Mouse (Mus musculus) embryonic facial prominence, embryonic 15.5 days (tissue): ENCODE measurements around the gene Kcna7. TPM values are rescaled to one million over a fixed set of nuclear protein-coding genes. Genes with fewer than 3 reads are reported as not detected.

Experiments used
- ATAC-seq: fragments of 200-750 bp; cut with Nextera tagmentation; 2 replicates; pipeline ENCODE4 v1.8.0; 2017; ENCODE audit warnings: low read depth, moderate TSS enrichment; ENCODE audit not compliant: insufficient number of reproducible peaks, low FRiP score, low TSS enrichment
- H3K27ac ChIP-seq: fragments of 300-500 bp; sonication (generic); replicated peaks from 2 replicates; pipeline ENCODE4 v1.5.1; 2015; ENCODE audit warnings: mild to moderate bottlenecking, inconsistent platforms
- H3K27me3 ChIP-seq: fragments of 300-500 bp; sonication (generic); 2 replicates; pipeline ENCODE4 v1.6.1; 2015; ENCODE audit warnings: inconsistent platforms
- H3K36me3 ChIP-seq: fragments of 300-500 bp; sonication (generic); 2 replicates; pipeline ENCODE4 v1.6.1; 2015; ENCODE audit warnings: mild to moderate bottlenecking, inconsistent platforms
- H3K4me1 ChIP-seq: fragments of 300-500 bp; sonication (generic); 2 replicates; pipeline ENCODE4 v1.6.1; 2015; ENCODE audit warnings: inconsistent platforms
- H3K4me2 ChIP-seq: fragments of 300-500 bp; sonication (generic); replicated peaks from 2 replicates; pipeline ENCODE4 v1.6.1; 2015; ENCODE audit warnings: mild to moderate bottlenecking, inconsistent platforms
- H3K4me3 ChIP-seq: fragments of 300-500 bp; sonication (generic); replicated peaks from 2 replicates; pipeline ENCODE4 v1.5.1; 2015; ENCODE audit warnings: mild to moderate bottlenecking, inconsistent platforms
- H3K9ac ChIP-seq: fragments of 300-500 bp; sonication (generic); 2 replicates; pipeline ENCODE4 v1.6.1; 2015; ENCODE audit warnings: inconsistent platforms
- H3K9me3 ChIP-seq: fragments of 300-500 bp; sonication (generic); replicated peaks from 2 replicates; pipeline ENCODE4 v1.6.1; 2016; ENCODE audit warnings: inconsistent platforms
- WGBS: fragments of 180-500 bp; shearing (Covaris S2); methylation state at CpG from one replicate; pipeline ENCODE4 v1.1.7; 2015; 5-methylcytosine and 5-hydroxymethylcytosine counted together
- polyA plus RNA-seq: library from polyadenylated mRNA; unstranded; fragments of >200 nt; fragmentation: Nextera tagmentation; extraction: Ambion mirVana; gene quantifications from 2 replicates; pipeline ENCODE4 v1.2.1, GENCODE M21; 2015

The Kcna7 gene
- polyA plus RNA-seq, 1 experiment from 2014 or later, result 0.36 TPM

- H3K9me3 ChIP-seq, result no peaks in the 10 kb centered on the region
- H3K9ac ChIP-seq, result peak overlapping the region; percentile 52
- ATAC-seq, result peak; percentile 88
- peak overlapping the region; percentile 78 for H3K27ac ChIP-seq
- no peaks in the 10 kb centered on the region for H3K36me3 ChIP-seq
- WGBS, result 1% methylated on average over 70 of the region's 70 CpGs
- peak overlapping the region; percentile 98 for H3K4me2 ChIP-seq
- H3K27me3 ChIP-seq, result peaks cover 46% of the 10 kb centered on the region
- H3K4me1 ChIP-seq, result peaks cover 43% of the 10 kb centered on the region
- peak overlapping the region; percentile 70 for H3K4me3 ChIP-seq
These were observed 38.2 kb upstream of the Kcna7 start for GRCm38 (mm10) chr7:45367020-45367880.

GRCm38 (mm10) chr7:45368178-45368577 lies 37.3 kb upstream of the Kcna7 start:
- Histone ChIP-seq H3K27me3 (peaks cover 39% of the 10 kb centered on the region), H3K4me2 (no peak overlapping the region), H3K27ac (0 out of 2 replicates have a peak overlapping the region, but pooled peaks have one; percentile 78), H3K4me1 (peaks cover 35% of the 10 kb centered on the region), H3K9me3 (no peaks in the 10 kb centered on the region), H3K9ac (0 out of 2 replicates have a peak overlapping the region, but pooled peaks have one; percentile 37), H3K36me3 (peaks cover 7% of the 10 kb centered on the region; the same call in 1 of the 2 replicates), H3K4me3 (peak overlapping the region; percentile 70)
- WGBS, result 79% methylated on average over 15 of the region's 15 CpGs
- ATAC-seq, result no peak

GRCm38 (mm10) chr7:45369022-45369745 lies 36.3 kb upstream of the Kcna7 start:
- peaks cover 34% of the 10 kb centered on the region for H3K27me3 ChIP-seq
- peaks cover 35% of the 10 kb centered on the region for H3K4me1 ChIP-seq
- H3K9me3 ChIP-seq, result no peaks in the 10 kb centered on the region
- H3K27ac ChIP-seq, result no peak overlapping the region
- H3K4me2 ChIP-seq, result no peak overlapping the region
- WGBS, result 74% methylated on average over 16 of the region's 16 CpGs
- no peak for ATAC-seq
- no peak overlapping the region for H3K4me3 ChIP-seq
- peaks cover 16% of the 10 kb centered on the region for H3K36me3 ChIP-seq
- peak overlapping the region; percentile 42; the same call in 1 of the 2 replicates for H3K9ac ChIP-seq

- H3K27ac ChIP-seq, result no peak overlapping the region
- WGBS, result 8% methylated on average over 52 of the region's 52 CpGs
These were observed 35.5 kb upstream of the Kcna7 start for GRCm38 (mm10) chr7:45369836-45370474.

GRCm38 (mm10) chr7:45370475-45371311 lies 34.8 kb upstream of the Kcna7 start, which contains the start of gene Lin7b:
Gene Lin7b (minus strand): TSS chr7:45370583.
- peak within 1 kb of the TSS; percentile 97 for H3K4me2 ChIP-seq
- no peaks in the 10 kb centered on the region for H3K9me3 ChIP-seq
- H3K4me3 ChIP-seq, result peak within 1 kb of the TSS; percentile 58
- H3K4me1 ChIP-seq, result peaks cover 32% of the 10 kb centered on the region
- H3K27ac ChIP-seq, result no peak within 1 kb of the TSS
- whole genome bisulfite sequencing, result 10% methylated on average over 28 of the region's 28 CpGs
- peaks cover 27% of the 10 kb centered on the region for H3K36me3 ChIP-seq
- ATAC-seq, result peak; percentile 77
- H3K9ac ChIP-seq, result peak within 1 kb of the TSS; percentile 42
- peaks cover 23% of the 10 kb centered on the region for H3K27me3 ChIP-seq

More at GRCm38 (mm10) chr7:45369836-45370474, 35.5 kb upstream of the Kcna7 start:
- peaks cover 21% of the 10 kb centered on the region for H3K36me3 ChIP-seq
- ATAC-seq, result no peak
- peak overlapping the region; percentile 97 for H3K4me2 ChIP-seq
- H3K27me3 ChIP-seq, result peaks cover 30% of the 10 kb centered on the region
- no peaks in the 10 kb centered on the region for H3K9me3 ChIP-seq
- peak overlapping the region; percentile 58 for H3K4me3 ChIP-seq
- H3K4me1 ChIP-seq, result peaks cover 35% of the 10 kb centered on the region
- peak overlapping the region; percentile 42 for H3K9ac ChIP-seq

- Histone ChIP-seq H3K36me3 (peaks cover 43% of the 10 kb centered on the region), H3K27ac (no peak overlapping the region), H3K4me2 (no peak overlapping the region), H3K9me3 (no peaks in the 10 kb centered on the region), H3K4me1 (peaks cover 21% of the 10 kb centered on the region), H3K4me3 (no peak overlapping the region), H3K27me3 (peaks cover 21% of the 10 kb centered on the region), H3K9ac (no peak overlapping the region)
- WGBS, result 72% methylated on average over 5 of the region's 5 CpGs
- no peak for ATAC-seq
These were observed 33.1 kb upstream of the Kcna7 start for GRCm38 (mm10) chr7:45372371-45372770.

- H3K27ac ChIP-seq, result no peak overlapping the region
- peaks cover 5% of the 10 kb centered on the region; the same call in 1 of the 2 replicates for H3K27me3 ChIP-seq
- H3K4me3 ChIP-seq, result no peak overlapping the region
- H3K4me2 ChIP-seq, result no peak overlapping the region
- ATAC-seq, result no peak
- no peaks in the 10 kb centered on the region for H3K9me3 ChIP-seq
- no peak overlapping the region for H3K9ac ChIP-seq
- peaks cover 66% of the 10 kb centered on the region for H3K36me3 ChIP-seq
- H3K4me1 ChIP-seq, result peaks cover 12% of the 10 kb centered on the region
- WGBS, result 94% methylated on average over 8 of the region's 8 CpGs
These were observed 30.8 kb upstream of the Kcna7 start for GRCm38 (mm10) chr7:45374620-45375019.

- Histone ChIP-seq H3K4me1 (no peaks in the 10 kb centered on the region), H3K9ac (no peak overlapping the region), H3K4me2 (no peak overlapping the region), H3K36me3 (peaks cover 80% of the 10 kb centered on the region), H3K4me3 (no peak overlapping the region), H3K27me3 (no peaks in the 10 kb centered on the region), H3K27ac (no peak overlapping the region), H3K9me3 (no peaks in the 10 kb centered on the region)
- no peak for ATAC-seq
- 84% methylated on average over 1 of the region's 1 CpGs for WGBS
These were observed 29.4 kb upstream of the Kcna7 start for GRCm38 (mm10) chr7:45376057-45376456.

GRCm38 (mm10) chr7:45386077-45386476 lies 19.4 kb upstream of the Kcna7 start:
- no peaks in the 10 kb centered on the region for H3K4me1 ChIP-seq
- H3K9ac ChIP-seq, result no peak overlapping the region
- H3K27ac ChIP-seq, result no peak overlapping the region
- peaks cover 95% of the 10 kb centered on the region for H3K36me3 ChIP-seq
- 66% methylated on average over 3 of the region's 3 CpGs for WGBS
- no peaks in the 10 kb centered on the region for H3K27me3 ChIP-seq
- H3K9me3 ChIP-seq, result no peaks in the 10 kb centered on the region
- no peak overlapping the region for H3K4me3 ChIP-seq
- no peak for ATAC-seq
- no peak overlapping the region for H3K4me2 ChIP-seq

GRCm38 (mm10) chr7:45395129-45395541 lies 10.3 kb upstream of the Kcna7 start:
- Histone ChIP-seq H3K4me1 (peaks cover 18% of the 10 kb centered on the region), H3K9ac (peak overlapping the region; percentile 93), H3K27me3 (no peaks in the 10 kb centered on the region), H3K9me3 (no peaks in the 10 kb centered on the region), H3K36me3 (peaks cover 28% of the 10 kb centered on the region), H3K4me2 (peak overlapping the region; percentile 87), H3K27ac (peak overlapping the region; percentile 99), H3K4me3 (peak overlapping the region; percentile 80)
- peak; percentile 66 for ATAC-seq
- WGBS, result under 1% methylated on average over 19 of the region's 20 CpGs
